Comparison of ENCODE assay signal across 12 mouse cellular contexts in the genomic region with DNA sequence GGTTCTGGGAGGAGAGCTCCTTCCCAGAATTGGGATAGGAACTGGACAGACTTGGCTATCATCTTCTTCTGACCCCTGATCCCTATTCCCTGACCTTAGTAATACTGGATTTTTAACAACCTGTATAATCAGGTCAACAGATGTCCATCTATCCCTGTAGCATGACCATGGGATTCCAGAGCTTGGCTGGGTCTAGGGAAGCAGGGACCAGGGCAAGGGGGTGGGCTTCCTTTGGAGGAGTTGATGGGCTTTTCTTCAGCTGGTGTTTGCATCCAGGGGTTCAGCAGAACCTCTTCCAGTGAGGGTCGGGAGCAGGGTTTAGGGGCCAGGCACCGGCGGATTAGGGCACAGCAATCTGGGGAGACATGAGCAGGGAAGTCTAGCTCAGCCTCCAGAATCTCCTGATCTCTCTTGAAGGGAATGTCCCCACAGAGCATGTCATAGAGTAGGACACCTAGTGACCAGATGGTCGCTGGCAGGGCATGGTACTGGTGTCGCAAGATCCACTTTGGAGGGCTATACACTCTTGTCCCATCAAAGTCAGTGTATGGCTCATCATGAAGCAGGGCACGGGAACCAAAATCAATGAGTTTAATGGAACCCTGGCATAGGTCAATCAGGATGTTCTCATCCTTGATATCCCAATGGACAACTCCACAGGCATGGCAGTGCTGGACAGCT. TPM values are rescaled to one million over a fixed set of nuclear protein-coding genes. Genes with fewer than 3 reads are reported as not detected.
A peak's percentile ranks its signal among the peaks of the same experiment; 100 is the strongest.
DNase-seq lines count a peak whose midpoint lies in the region; ATAC-seq and TF ChIP-seq lines count a peak whose summit lies in the region.
"Not testable (repeated sequence)": the region's sequence is repeated elsewhere in the genome, so short reads cannot be mapped to it uniquely, and the experiment has no call there.
"Had no signal": no experiment of that assay in that cellular context is flagged by ENCODE, and none has a peak within 500 bp of the region (broad histone marks: within the 10 kb centered on the region; RNA-seq: fewer than 3 reads in every experiment).

No protein-coding gene starts in this region.

- not testable (repeated sequence) for H3K27ac ChIP-seq in embryonic facial prominence, embryonic 14.5 days (replicated peaks; ENCODE audit: low read depth, low read length); hindbrain, embryonic 11.5 days (ENCODE audit: low read depth, low read length); intestine, postnatal 0 days (ENCODE audit: low read depth, low read length); liver, embryonic 12.5 days; stomach, postnatal 0 days (replicated peaks)

- no CpG with 5 or more reads among the region's 6 CpGs for WGBS in embryonic facial prominence, embryonic 14.5 days
- no CpG with 5 or more reads among the region's 6 CpGs for WGBS in hindbrain, embryonic 11.5 days
- no CpG with 5 or more reads among the region's 6 CpGs for WGBS in intestine, postnatal 0 days
- WGBS in liver, embryonic 12.5 days (ENCODE audit: insufficient replicate concordance) = no CpG with 5 or more reads among the region's 6 CpGs
- whole genome bisulfite sequencing in stomach, postnatal 0 days = no CpG with 5 or more reads among the region's 6 CpGs

- not testable (repeated sequence) for H3K4me1 ChIP-seq in embryonic facial prominence, embryonic 14.5 days (ENCODE audit: control insufficient read depth, insufficient read depth, low read length); hindbrain, embryonic 11.5 days (replicated peaks; ENCODE audit: control insufficient read depth, insufficient read depth, low read length); intestine, postnatal 0 days (replicated peaks; ENCODE audit: control insufficient read depth, insufficient read depth, low read length); liver, embryonic 12.5 days; stomach, postnatal 0 days (replicated peaks; ENCODE audit: control insufficient read depth, insufficient read depth)

- not testable (repeated sequence) for TF ChIP-seq CTCF in intestine, postnatal 0 days (IDR thresholded peaks at IDR 0.05; ENCODE audit: low read depth); stomach, postnatal 0 days (IDR thresholded peaks at IDR 0.05; ENCODE audit: low read depth)

- not testable (repeated sequence) for H3K27me3 ChIP-seq in embryonic facial prominence, embryonic 14.5 days (replicated peaks; ENCODE audit: control insufficient read depth, insufficient read depth, low read length); hindbrain, embryonic 11.5 days (ENCODE audit: control insufficient read depth, insufficient read depth, low read length); intestine, postnatal 0 days (replicated peaks; ENCODE audit: control insufficient read depth, insufficient read depth, low read length); liver, embryonic 12.5 days (replicated peaks); stomach, postnatal 0 days (ENCODE audit: control insufficient read depth, insufficient read depth, low read length)

- not testable (repeated sequence) for H3K4me3 ChIP-seq in embryonic facial prominence, embryonic 14.5 days (ENCODE audit: low read depth, low read length); hindbrain, embryonic 11.5 days (ENCODE audit: low read depth, low read length); intestine, postnatal 0 days (ENCODE audit: low read depth, low read length); liver, embryonic 12.5 days; stomach, postnatal 0 days (ENCODE audit: low read depth, low read length)

- H3K36me3 ChIP-seq in embryonic facial prominence, embryonic 14.5 days (ENCODE audit: control insufficient read depth, insufficient read depth, low read length); hindbrain, embryonic 11.5 days (ENCODE audit: control insufficient read depth, insufficient read depth, low read length); intestine, postnatal 0 days (ENCODE audit: control insufficient read depth, insufficient read depth); liver, embryonic 12.5 days; stomach, postnatal 0 days (ENCODE audit: control insufficient read depth, insufficient read depth, low read length): not testable (repeated sequence)

- H3K4me2 ChIP-seq in embryonic facial prominence, embryonic 14.5 days (ENCODE audit: low read depth, low read length); hindbrain, embryonic 11.5 days (replicated peaks; ENCODE audit: low read depth, low read length); intestine, postnatal 0 days (replicated peaks; ENCODE audit: low read depth); liver, embryonic 12.5 days; stomach, postnatal 0 days (replicated peaks; ENCODE audit: low read depth): not testable (repeated sequence)

- peak; percentile 19 for ATAC-seq in embryonic facial prominence, embryonic 14.5 days (ENCODE audit: low read depth)
- peak; percentile 65 for ATAC-seq in granulocyte monocyte progenitor cell, adult 5-6 weeks (replicated peaks; ENCODE audit: poor library complexity, severe bottlenecking)
- ATAC-seq in hindbrain, embryonic 11.5 days (ENCODE audit: low FRiP score) = peak; percentile 53
- ATAC-seq in intestine, postnatal 0 days = peak; percentile 42; the same call in 1 of the 2 replicates
- ATAC-seq in liver, embryonic 12.5 days = peak; percentile 37
- peak; percentile 6; the same call in 1 of the 2 replicates for ATAC-seq in megakaryocyte, adult 5-6 weeks (ENCODE audit: poor library complexity, severe bottlenecking)
- peak; percentile 54 for ATAC-seq in monocyte, adult 5-6 weeks (replicated peaks; ENCODE audit: insufficient number of reproducible peaks, low FRiP score, low TSS enrichment, poor library complexity, severe bottlenecking)
- peak; percentile 52 for ATAC-seq in stomach, postnatal 0 days (ENCODE audit: low FRiP score, low TSS enrichment)

- not testable (repeated sequence) for DNase-seq in embryonic facial prominence, embryonic 14.5 days (ENCODE audit: low spot score); hindbrain, embryonic 11.5 days (ENCODE audit: low spot score); stomach, postnatal 0 days (ENCODE audit: low spot score)

- not testable (repeated sequence) for H3K9ac ChIP-seq in embryonic facial prominence, embryonic 14.5 days (ENCODE audit: low read depth, low read length); hindbrain, embryonic 11.5 days (ENCODE audit: low read depth, low read length); intestine, postnatal 0 days (ENCODE audit: low read depth, low read length); liver, embryonic 12.5 days; stomach, postnatal 0 days (ENCODE audit: low read length)

- not testable (repeated sequence) for H3K9me3 ChIP-seq in embryonic facial prominence, embryonic 14.5 days (ENCODE audit: control insufficient read depth, low read length); hindbrain, embryonic 11.5 days (ENCODE audit: control insufficient read depth, low read length); intestine, postnatal 0 days (ENCODE audit: control insufficient read depth); liver, embryonic 12.5 days (replicated peaks); stomach, postnatal 0 days (ENCODE audit: control insufficient read depth, low read length)

- TF ChIP-seq EP300 in stomach, postnatal 0 days (optimal IDR thresholded peaks at IDR 0.05) = not testable (repeated sequence)

RNA-seq across cellular contexts. Expression of a gene that starts 58.1 kb away (rescaled TPM):
- polyA plus RNA-seq in embryonic facial prominence, embryonic 14.5 days (2014; fragmentation: Nextera tagmentation; extraction: Ambion mirVana) = not detected in 2 replicates
- not detected in 2 replicates for total RNA-seq in granulocyte monocyte progenitor cell, adult 5-6 weeks (2014; fragmentation: Nextera tagmentation)
- not detected in 2 replicates for total RNA-seq in granulocyte monocyte progenitor cell, adult 5-6 weeks (2017)
- polyA plus RNA-seq in hindbrain, embryonic 11.5 days (2014; fragmentation: Nextera tagmentation; extraction: Ambion mirVana) = 0.23 TPM in 1 of 2 replicates, not detected in the other
- polyA plus RNA-seq in intestine, postnatal 0 days (2015; fragmentation: Nextera tagmentation; extraction: Ambion mirVana) = 0.12 and 0.13 TPM in 2 replicates
- polyA plus RNA-seq in liver, embryonic 12.5 days (2016; fragmentation: Nextera tagmentation; extraction: Ambion mirVana) = not detected in 2 replicates
- 0.11 TPM in 1 of 2 replicates, not detected in the other for total RNA-seq in megakaryocyte, adult 5-6 weeks (2015)
- not detected in 2 replicates for total RNA-seq in megakaryocyte, adult 5-6 weeks (2017)
- total RNA-seq in monocyte, adult 5-6 weeks (2017) = 1.2 TPM in 1 of 3 replicates, not detected in the others
- not detected in 2 replicates for polyA plus RNA-seq in stomach, postnatal 0 days (2015; fragmentation: Nextera tagmentation; extraction: Ambion mirVana)
- total RNA-seq: adrenal gland, adult 2 months; ES-E14 had no signal
- polyA plus RNA-seq: adrenal gland, adult 2 months; C2C12; heart, adult 2 months had no signal

Comparison
In these comparisons a context has a peak if more than half of its experiments do, and no peak if none do; other contexts are left out.
1. ATAC-seq: peak in every context shown above with its lines; median percentile 65 in granulocyte monocyte progenitor cell, adult 5-6 weeks; 54 in monocyte, adult 5-6 weeks; 53 in hindbrain, embryonic 11.5 days; 52 in stomach, postnatal 0 days; 42 in intestine, postnatal 0 days; 37 in liver, embryonic 12.5 days; 19 in embryonic facial prominence, embryonic 14.5 days; 6 in megakaryocyte, adult 5-6 weeks.